Comparison of ENCODE assay signal across 8 mouse cellular contexts in the genomic region with DNA sequence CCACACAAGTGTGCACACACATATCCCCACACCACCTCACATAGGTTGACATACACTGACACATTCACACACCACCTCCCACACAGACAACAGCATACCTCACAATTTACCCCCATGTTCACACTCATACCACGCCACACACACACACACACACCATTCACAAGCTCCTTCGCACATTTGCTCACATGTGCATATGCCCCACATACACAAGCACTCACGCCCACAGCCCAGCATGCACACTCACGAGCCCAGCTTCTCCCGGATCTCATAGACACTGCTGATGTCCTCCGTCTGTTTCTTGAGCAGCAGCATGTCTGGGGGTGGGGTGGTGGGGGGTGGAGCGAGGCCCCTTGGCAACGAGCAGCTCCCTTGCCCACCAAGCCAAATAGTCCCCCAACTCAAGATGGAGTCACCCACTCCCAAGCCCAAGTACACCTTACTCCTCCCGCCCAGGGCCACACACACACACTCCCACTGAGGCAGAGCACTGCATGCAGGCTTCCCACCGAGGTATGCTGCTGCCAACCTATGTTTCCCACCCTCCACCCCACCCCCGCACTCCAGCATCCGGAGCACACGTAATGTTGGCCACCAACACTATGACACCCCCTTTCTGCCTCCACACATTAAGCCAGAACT. TPM values are rescaled to one million over a fixed set of nuclear protein-coding genes. Genes with fewer than 3 reads are reported as not detected.
DNase-seq lines count a peak whose midpoint lies in the region; ATAC-seq lines count a peak whose summit lies in the region.

No protein-coding gene starts in this region.

- no peak overlapping the region for H3K27ac ChIP-seq in embryonic facial prominence, embryonic 14.5 days (replicated peaks; ENCODE audit: low read depth, low read length)
- peak overlapping the region; percentile 80 for H3K27ac ChIP-seq in hindbrain, embryonic 14.5 days
- no peak overlapping the region for H3K27ac ChIP-seq in neural tube, embryonic 13.5 days (replicated peaks)

- 64% methylated on average over 11 of the region's 13 CpGs for WGBS in embryonic facial prominence, embryonic 14.5 days
- WGBS in hindbrain, embryonic 14.5 days: 57% methylated on average over 13 of the region's 13 CpGs
- WGBS in neural tube, embryonic 13.5 days: 63% methylated on average over 13 of the region's 13 CpGs

- H3K36me3 ChIP-seq in embryonic facial prominence, embryonic 14.5 days (ENCODE audit: control insufficient read depth, insufficient read depth, low read length): no peaks in the 10 kb centered on the region
- H3K36me3 ChIP-seq in hindbrain, embryonic 14.5 days (replicated peaks; ENCODE audit: control insufficient read depth, insufficient read depth): 0 out of 2 replicates have a peak, but pooled peaks cover 5% of the 10 kb centered on the region
- no peaks in the 10 kb centered on the region for H3K36me3 ChIP-seq in neural tube, embryonic 13.5 days

- H3K27me3 ChIP-seq in embryonic facial prominence, embryonic 14.5 days (replicated peaks; ENCODE audit: control insufficient read depth, insufficient read depth, low read length): no peaks in the 10 kb centered on the region
- H3K27me3 ChIP-seq in hindbrain, embryonic 14.5 days (ENCODE audit: control insufficient read depth, insufficient read depth, low read length): no peaks in the 10 kb centered on the region
- no peaks in the 10 kb centered on the region for H3K27me3 ChIP-seq in neural tube, embryonic 13.5 days

- H3K4me2 ChIP-seq in embryonic facial prominence, embryonic 14.5 days (ENCODE audit: low read depth, low read length): peak overlapping the region; percentile 71
- peak overlapping the region; percentile 59 for H3K4me2 ChIP-seq in hindbrain, embryonic 14.5 days (replicated peaks)
- H3K4me2 ChIP-seq in neural tube, embryonic 13.5 days: peak overlapping the region; percentile 63

- peak overlapping the region; percentile 46 for H3K4me3 ChIP-seq in embryonic facial prominence, embryonic 14.5 days (ENCODE audit: low read depth, low read length)
- H3K4me3 ChIP-seq in hindbrain, embryonic 14.5 days (replicated peaks; ENCODE audit: low read length): peak overlapping the region; percentile 48
- H3K4me3 ChIP-seq in neural tube, embryonic 13.5 days: peak overlapping the region; percentile 50

- ATAC-seq in embryonic facial prominence, embryonic 14.5 days (ENCODE audit: low read depth): peak; percentile 7; the same call in 1 of the 2 replicates
- ATAC-seq in hindbrain, embryonic 14.5 days (ENCODE audit: low FRiP score): peak; percentile 46
- peak; percentile 49 for ATAC-seq in neural tube, embryonic 13.5 days (ENCODE audit: low read depth)

- H3K9ac ChIP-seq in embryonic facial prominence, embryonic 14.5 days (ENCODE audit: low read depth, low read length): peak overlapping the region; percentile 58
- peak overlapping the region; percentile 62 for H3K9ac ChIP-seq in hindbrain, embryonic 14.5 days
- peak overlapping the region; percentile 73 for H3K9ac ChIP-seq in neural tube, embryonic 13.5 days

- no peaks in the 10 kb centered on the region for H3K9me3 ChIP-seq in embryonic facial prominence, embryonic 14.5 days (ENCODE audit: control insufficient read depth, low read length)
- no peaks in the 10 kb centered on the region for H3K9me3 ChIP-seq in hindbrain, embryonic 14.5 days (ENCODE audit: control insufficient read depth, low read length)
- H3K9me3 ChIP-seq in neural tube, embryonic 13.5 days: no peaks in the 10 kb centered on the region

- H3K4me1 ChIP-seq in embryonic facial prominence, embryonic 14.5 days (ENCODE audit: control insufficient read depth, insufficient read depth, low read length): no peaks in the 10 kb centered on the region
- H3K4me1 ChIP-seq in hindbrain, embryonic 14.5 days (replicated peaks; ENCODE audit: control insufficient read depth, insufficient read depth, low read length): peaks cover 7% of the 10 kb centered on the region; the same call in 1 of the 2 replicates
- peaks cover 14% of the 10 kb centered on the region; the same call in 1 of the 2 replicates for H3K4me1 ChIP-seq in neural tube, embryonic 13.5 days (replicated peaks)

- DNase-seq in layer of hippocampus, adult 11-12 months (ENCODE audit: low spot score): peak; percentile 51
- no peak for DNase-seq in layer of hippocampus, postnatal 10 days (ENCODE audit: low spot score in 2 of 2)
- DNase-seq in embryonic facial prominence, embryonic 14.5 days (ENCODE audit: low spot score): no peak
- DNase-seq in hindbrain, embryonic 14.5 days (ENCODE audit: low spot score): no peak
- DNase-seq in adrenal gland, postnatal 25 days: no peak
- DNase-seq in natural killer cell, adult 2 months (ENCODE audit: low spot score in 2 of 2): no peak
- DNase-seq in adipocyte (ENCODE audit: low spot score): no peak

RNA-seq across cellular contexts. Expression of a gene that starts 0.9 kb away (rescaled TPM):
- total RNA-seq in layer of hippocampus, postnatal 10 days (2021): 100 to 1,000 TPM; 126 to 138 TPM
- polyA plus RNA-seq in embryonic facial prominence, embryonic 14.5 days (2014; fragmentation: Nextera tagmentation; extraction: Ambion mirVana): 16.6 and 19.9 TPM in 2 replicates
- 154 and 160 TPM in 2 replicates for polyA plus RNA-seq in hindbrain, embryonic 14.5 days (2014; fragmentation: Nextera tagmentation; extraction: Ambion mirVana)
- 86.2 and 94.4 TPM in 2 replicates for polyA plus RNA-seq in neural tube, embryonic 13.5 days (2015; fragmentation: Nextera tagmentation; extraction: Ambion mirVana)
- 9.4 TPM in 2 replicates for total RNA-seq in adrenal gland, postnatal 25 days (2021)

RNA-seq across cellular contexts. Expression of a gene that starts 13.9 kb away (rescaled TPM):
- 10 to 100 TPM; 77.3 to 81.8 TPM for total RNA-seq in layer of hippocampus, postnatal 10 days (2021)
- polyA plus RNA-seq in embryonic facial prominence, embryonic 14.5 days (2014; fragmentation: Nextera tagmentation; extraction: Ambion mirVana): 8.8 and 10.1 TPM in 2 replicates
- 7.9 and 8.2 TPM in 2 replicates for polyA plus RNA-seq in hindbrain, embryonic 14.5 days (2014; fragmentation: Nextera tagmentation; extraction: Ambion mirVana)
- polyA plus RNA-seq in neural tube, embryonic 13.5 days (2015; fragmentation: Nextera tagmentation; extraction: Ambion mirVana): 7.7 and 7.8 TPM in 2 replicates
- 64.2 and 70.4 TPM in 2 replicates for total RNA-seq in adrenal gland, postnatal 25 days (2021)

RNA-seq across cellular contexts. Expression of a gene that starts 19.8 kb away (rescaled TPM):
- under 1 TPM; 0.80 to 0.83 TPM for total RNA-seq in layer of hippocampus, postnatal 10 days (2021)
- polyA plus RNA-seq in embryonic facial prominence, embryonic 14.5 days (2014; fragmentation: Nextera tagmentation; extraction: Ambion mirVana): 1.6 and 2.2 TPM in 2 replicates
- 0.25 and 0.39 TPM in 2 replicates for polyA plus RNA-seq in hindbrain, embryonic 14.5 days (2014; fragmentation: Nextera tagmentation; extraction: Ambion mirVana)
- 1.1 and 1.6 TPM in 2 replicates for polyA plus RNA-seq in neural tube, embryonic 13.5 days (2015; fragmentation: Nextera tagmentation; extraction: Ambion mirVana)
- 0.33 and 0.88 TPM in 2 replicates for total RNA-seq in adrenal gland, postnatal 25 days (2021)

RNA-seq across cellular contexts. Expression of a gene that starts 56.9 kb away (rescaled TPM):
- 10 to 100 TPM; 69.5 to 71.1 TPM for total RNA-seq in layer of hippocampus, postnatal 10 days (2021)
- polyA plus RNA-seq in embryonic facial prominence, embryonic 14.5 days (2014; fragmentation: Nextera tagmentation; extraction: Ambion mirVana): 240 and 244 TPM in 2 replicates
- 135 and 141 TPM in 2 replicates for polyA plus RNA-seq in hindbrain, embryonic 14.5 days (2014; fragmentation: Nextera tagmentation; extraction: Ambion mirVana)
- 147 and 150 TPM in 2 replicates for polyA plus RNA-seq in neural tube, embryonic 13.5 days (2015; fragmentation: Nextera tagmentation; extraction: Ambion mirVana)
- total RNA-seq in adrenal gland, postnatal 25 days (2021): 250 and 262 TPM in 2 replicates

RNA-seq across cellular contexts. Expression of a gene that starts 57.3 kb away (rescaled TPM):
- total RNA-seq in layer of hippocampus, postnatal 10 days (2021): 10 to 100 TPM; 15.8 to 16.0 TPM
- 14.7 and 15.7 TPM in 2 replicates for polyA plus RNA-seq in embryonic facial prominence, embryonic 14.5 days (2014; fragmentation: Nextera tagmentation; extraction: Ambion mirVana)
- 8.3 and 10.2 TPM in 2 replicates for polyA plus RNA-seq in hindbrain, embryonic 14.5 days (2014; fragmentation: Nextera tagmentation; extraction: Ambion mirVana)
- polyA plus RNA-seq in neural tube, embryonic 13.5 days (2015; fragmentation: Nextera tagmentation; extraction: Ambion mirVana): 10.3 and 11.1 TPM in 2 replicates
- total RNA-seq in adrenal gland, postnatal 25 days (2021): 29.7 and 37.0 TPM in 2 replicates
